Mouse (Mus musculus) activated CD4-positive, CD25-positive, alpha-beta regulatory T cell, adult 4 months (primary cell): ENCODE measurements at regions not wholly inside any gene's neighbourhood (a gene's known extent, or its start where the extent isn't known, plus 50 kb on each side); places are given as distances from the start of the nearest gene placed in this dataset.

ENCODE experiments used
- ATAC-seq: one replicate; pipeline ENCODE4 v1.8.0; 2017

DNA sequence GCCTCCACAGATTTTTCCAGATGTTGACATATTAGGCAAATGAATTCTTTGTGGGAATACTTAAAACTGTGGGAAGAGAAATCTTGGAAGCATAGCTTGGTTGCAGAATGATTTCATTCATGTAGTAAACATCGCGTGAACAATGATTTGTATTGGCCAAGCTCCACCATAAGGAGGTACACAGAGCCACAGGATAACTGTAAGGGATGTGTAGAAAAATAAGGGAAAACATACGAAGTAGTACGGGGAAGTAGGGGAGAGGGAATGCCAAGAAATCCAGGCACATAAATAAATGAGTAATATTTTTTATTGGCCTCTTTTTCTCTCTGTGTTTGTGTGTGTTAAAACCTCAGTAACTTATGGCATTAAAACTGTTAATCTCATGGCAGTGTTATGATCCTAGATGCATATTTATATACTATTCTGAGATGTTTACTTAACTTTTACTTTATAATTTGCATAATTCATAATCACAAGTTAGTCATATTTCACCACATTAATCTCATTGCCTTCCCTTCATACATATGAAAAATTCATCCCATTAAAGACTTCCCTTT is 54.5 kb upstream of the Adamts5 start:
- no peak for ATAC-seq

GRCm38 (mm10) chr16:85951628-85952027 is 50.0 kb upstream of the Adamts5 start:
- ATAC-seq: no peak
